Mouse (Mus musculus) embryo, embryonic 11.5 days (tissue): Measurements from ENCODE around the gene Filip1l.

Experiments
- DNase-seq: peaks from one replicate; pipeline ENCODE4 v3.0.0-alpha.2; 2012; ENCODE audit warnings: low read depth, low spot score

The Filip1l gene

DNA sequence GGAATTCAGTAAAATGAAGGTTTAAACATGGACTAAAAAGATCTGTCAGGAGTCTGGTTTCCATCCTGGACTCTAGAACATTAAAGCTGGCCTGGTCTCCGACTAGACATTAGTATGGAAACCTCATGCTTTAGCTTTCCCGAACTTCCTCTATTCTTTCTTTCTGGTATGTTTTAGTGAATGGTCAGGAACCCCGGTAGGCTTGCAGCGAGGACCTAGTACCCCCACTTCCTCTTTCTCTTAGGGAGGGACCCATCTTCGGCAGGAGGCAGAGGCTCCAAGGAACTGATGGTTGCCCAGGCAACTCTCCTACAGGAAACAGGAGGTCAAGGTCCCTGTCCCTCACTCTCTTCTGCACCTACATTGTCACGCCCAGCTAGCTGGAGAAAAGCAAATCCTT is 43.4 kb downstream of the Filip1l start:
- no peak for DNase-seq

DNA sequence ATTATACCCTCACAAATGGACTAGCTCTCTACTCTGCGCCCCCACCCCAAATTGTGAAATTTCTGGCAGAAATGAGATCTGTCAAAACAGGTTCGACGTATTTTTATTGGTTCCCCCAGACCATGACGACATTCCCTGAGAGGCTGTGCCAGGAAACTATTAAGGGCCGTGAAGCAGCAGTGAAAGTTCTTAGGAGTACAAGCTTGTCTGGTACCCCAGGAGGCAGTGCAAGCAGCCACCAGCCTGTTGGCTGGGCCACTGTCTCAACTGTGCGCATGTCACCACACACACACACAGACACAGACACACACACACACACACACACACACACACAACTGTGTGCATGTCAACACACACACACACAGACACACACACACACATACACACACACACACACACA is 45.0 kb downstream of the Filip1l start:
- no peak for DNase-seq

DNA sequence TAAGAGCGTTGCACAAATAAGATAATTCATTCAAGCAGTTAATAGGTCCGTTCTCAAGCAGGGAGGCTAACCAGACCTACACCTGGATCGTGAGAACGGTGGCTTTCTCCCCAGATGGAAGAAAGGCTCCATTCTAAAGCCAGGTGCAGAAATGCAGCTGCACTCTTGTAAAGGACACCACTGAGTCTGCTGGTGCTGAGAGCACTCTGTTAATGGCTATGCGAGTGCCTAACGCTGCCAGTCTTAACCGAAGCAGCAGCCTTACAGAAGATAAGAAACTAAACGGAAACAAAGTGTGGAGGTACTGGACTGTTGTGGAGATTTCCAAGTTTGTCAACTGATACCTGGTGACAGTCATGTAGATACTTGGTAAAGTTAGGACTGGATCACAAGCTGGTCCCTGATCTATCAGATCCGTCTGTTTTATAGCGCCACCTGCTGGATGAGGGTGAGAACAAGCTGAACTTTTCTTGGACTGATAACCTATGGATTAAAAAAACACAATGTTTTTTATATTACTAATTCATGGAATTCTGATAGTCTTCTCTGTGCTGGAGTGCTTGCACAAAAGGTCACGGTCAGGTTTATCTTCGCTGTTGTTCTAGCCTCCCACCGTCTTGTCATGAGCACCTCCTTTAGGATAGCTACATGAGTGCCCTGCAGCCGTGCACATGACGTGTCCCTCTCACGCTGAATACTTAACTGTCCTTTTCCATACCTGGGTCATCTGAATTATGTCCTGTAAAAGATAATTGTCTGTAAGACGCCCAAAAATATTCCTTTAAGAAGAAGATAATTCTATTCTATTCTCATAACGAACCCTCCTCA is 45.7 kb downstream of the Filip1l start:
- peak; percentile 57 for DNase-seq

DNA sequence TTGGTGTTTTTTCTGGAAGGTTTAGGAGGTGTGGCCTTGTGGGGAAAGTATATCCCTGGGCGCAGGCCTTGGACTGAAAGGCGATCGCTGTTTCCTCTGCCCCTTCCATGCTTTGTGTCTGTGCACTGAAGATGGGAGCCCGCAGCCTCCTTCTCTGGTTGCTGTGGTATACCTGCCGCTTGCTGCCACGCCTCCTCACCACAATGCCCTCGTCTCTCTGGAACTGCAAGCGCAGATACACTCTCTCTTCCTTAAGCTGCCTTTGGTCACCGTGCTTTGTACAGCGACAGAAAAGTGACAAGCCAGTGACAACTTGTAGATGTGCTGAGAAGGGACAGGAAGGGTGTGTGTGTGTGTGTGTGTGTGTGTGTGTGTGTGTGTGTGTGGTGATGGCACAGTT is 46.7 kb downstream of the Filip1l start:
- DNase-seq = no peak

DNA sequence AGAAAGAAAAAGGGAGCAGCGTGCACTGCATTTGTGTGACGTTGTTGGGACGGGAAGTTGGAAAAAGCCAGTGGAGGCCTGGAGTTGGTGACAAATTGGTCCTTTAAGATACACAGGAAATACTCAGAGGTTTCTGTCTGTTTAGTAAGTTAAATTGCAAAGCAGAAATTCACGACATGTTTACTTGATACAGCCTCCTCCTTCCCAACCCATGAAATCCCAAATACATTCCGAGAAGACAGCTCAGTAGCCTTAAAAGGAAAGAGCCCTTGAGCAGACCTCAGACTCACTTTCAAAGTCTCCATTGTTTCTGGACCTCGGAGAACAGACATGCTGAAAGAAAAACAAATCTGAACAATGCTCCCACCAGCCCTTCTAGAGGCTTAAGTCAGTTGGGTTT is 48.8 kb downstream of the Filip1l start:
- DNase-seq = no peak

DNA sequence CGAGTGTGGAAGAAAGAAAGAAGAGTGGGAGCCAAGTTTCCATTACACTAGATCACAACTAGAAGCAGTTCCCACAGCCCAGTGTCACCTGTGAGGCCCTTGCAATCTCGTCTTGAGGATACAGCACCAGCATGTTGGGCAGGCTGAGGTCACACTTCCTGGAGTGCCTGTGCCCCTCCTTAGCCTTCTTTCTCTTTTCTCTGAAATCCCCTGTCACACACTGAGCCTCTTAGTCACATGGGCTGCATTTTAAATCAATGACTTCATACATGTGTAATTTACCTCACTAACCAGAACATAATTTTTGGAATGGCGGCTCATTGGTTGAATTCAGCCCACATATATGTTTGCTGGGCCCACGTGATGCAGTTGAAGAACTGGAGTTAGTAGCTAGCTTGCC is 50.0 kb downstream of the Filip1l start:
- no peak for DNase-seq

DNA sequence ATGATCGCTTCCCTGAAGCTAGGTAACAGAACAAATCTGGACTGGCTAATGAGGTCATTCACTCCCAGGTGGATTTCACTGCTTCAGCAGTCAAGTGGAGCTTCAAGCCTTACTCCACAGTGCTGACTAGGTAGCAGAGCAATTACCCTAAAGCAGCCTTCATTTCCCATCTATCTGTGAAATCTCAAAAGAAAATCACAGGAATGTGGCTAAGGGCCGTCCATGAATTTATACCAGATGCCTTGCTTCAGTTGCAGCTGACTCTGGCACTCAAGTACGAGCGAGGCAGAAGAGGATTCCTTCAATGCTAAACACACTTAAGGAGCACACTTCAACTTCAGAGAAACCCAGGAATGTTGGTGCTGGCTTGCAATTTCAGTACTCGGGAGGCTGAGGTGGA is 50.9 kb downstream of the Filip1l start:
- no peak for DNase-seq

DNA sequence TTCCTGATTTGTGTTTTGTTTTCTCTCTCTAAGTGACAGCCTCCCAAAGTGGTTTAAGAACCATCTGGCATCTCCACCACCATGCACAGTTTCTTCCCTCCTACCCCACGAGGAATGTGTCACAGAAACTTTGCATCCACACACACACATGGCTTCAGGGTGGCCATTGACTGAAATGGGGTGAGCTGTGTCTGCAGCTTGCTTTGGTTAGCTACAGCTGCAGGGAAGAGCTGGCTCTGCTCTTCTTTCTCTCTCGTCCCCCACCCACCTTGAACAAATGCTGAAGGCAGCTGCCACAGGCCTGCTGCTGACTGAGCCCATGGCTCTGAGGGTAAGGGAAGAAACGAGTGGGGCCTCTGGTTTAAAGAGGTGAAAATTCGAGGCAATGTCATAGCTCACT is 59.9 kb downstream of the Filip1l start:
- no peak for DNase-seq

DNA sequence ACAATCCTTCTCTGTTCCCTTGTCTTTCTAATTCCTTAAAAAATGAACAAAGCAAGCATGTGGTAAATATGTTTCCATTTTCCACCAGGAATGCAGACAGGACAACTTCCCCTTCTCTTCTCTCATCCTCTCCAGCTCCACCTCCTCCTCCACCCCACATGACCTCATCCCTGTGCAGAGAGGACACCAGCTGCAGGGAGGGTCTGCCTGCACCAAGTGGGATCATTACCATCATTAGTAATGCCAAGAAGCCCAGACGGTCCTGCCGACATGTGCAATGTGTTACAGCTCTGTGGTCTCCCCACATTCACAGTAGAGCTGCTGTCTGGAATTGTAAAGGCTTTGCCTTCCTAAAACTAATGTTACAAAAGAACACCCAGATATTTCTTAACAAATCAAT is 63.2 kb downstream of the Filip1l start:
- no peak for DNase-seq

DNA sequence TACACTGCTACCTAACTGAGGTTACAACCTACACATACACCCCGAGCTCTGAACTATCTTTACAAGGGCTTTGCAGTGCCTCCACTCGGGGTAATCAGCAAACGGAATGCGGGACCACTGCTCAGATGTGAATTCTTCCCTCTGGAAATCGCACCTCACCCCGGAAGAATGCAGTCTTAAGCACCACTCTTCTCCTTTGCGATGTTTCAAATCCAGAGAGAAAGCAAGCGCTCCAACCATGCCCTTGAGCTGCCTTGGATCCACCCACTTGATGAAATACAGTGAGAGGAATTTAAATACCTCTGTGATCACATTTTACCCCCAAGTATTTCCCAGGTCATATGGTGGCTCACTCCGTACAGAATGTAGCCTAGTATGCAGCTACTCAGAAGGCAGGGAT is 64.1 kb downstream of the Filip1l start:
- no peak for DNase-seq

DNA sequence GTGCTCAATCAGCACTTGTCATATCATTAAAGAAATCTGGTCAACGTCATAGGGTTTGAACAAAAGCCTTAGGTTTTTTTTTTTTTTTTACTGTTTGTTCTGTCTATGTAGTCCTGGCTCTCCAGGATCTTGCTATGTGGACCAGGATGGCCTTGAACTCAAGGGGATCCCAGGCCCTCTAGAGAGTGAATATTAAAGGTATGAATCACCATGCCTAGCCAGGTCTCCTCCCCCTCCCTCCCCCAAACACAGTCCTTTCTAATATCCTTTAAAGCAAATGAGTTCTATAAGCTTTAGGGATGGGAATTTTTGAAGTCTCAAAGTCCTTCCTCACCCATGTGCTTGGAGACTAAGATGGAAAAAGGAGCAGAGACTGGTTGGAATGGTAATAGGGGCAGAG is 65.1 kb downstream of the Filip1l start:
- no peak for DNase-seq

DNA sequence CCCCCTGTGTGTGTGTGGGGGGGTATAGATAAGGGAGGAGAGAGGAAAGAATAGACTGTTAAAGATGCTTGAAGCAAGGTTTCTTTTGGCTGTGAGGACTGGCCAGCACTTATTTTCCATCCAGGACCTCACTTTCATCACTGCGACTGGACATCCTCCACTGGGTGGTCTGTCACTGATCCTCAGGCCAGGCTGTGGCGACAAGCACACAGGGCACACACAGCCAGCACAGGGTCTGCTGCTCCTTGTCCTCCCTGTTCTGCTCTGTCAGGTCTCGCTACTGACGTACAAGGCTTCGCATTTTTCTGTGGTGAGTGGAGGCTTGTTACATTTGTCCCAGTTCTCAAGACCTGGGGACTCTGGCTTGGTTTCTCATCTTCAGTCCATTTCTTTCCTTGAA is 66.4 kb downstream of the Filip1l start:
- no peak for DNase-seq

DNA sequence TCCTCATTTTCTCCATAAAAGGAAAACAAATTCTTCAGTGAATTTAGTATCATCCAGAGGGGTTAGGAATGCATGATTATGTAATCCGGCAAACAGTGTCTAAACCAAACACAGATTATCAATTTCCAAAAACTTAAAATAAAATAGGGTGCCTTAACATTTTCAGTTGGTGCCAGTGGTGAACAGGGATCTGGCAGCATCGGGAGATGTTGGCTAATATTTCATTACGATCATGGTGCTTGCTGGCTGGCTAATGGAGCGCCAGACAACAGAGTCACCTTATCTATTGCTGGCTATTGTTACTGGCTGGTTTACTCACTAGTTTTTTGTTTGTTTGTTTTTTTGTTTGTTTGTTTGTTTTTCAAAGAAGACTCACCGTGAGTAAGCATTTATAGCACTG is 67.0 kb downstream of the Filip1l start:
- DNase-seq = no peak

DNA sequence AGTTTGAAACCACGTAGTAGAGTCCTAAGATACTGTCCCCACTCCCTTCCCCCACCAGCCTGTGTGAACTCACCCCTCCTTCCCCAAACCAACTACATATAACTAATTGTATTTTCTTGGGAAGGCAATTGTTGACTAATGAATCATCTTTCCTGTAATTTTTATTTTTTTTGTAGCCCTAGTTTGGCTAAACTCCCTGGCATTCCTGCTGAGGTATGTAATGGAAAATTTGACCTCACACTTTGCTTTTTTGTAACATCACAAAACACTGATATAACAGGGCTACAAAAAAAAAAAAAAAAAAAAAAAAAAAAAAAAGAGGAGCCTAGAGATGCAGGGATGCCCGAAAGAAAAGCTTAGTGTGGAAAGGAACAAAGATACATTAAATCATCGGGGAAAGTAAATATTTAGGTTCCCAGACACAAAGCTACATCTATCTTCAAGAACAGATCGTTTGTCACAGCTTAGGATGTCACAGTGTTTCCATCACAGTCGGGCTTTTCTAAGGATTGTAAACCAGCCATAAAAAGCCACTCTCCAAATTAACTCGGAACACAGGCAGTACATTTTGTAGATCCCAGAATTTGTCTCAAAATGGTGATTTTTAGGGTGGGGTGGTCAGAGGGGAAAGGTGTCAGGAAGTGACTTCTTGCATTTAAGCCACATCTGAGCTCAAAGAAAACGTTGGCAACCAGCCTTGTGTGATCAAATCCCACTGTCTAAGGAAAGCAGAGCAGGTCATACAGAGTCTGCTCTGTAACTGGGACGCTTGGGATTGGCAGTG is 68.1 kb downstream of the Filip1l start:
- DNase-seq = no peak

DNA sequence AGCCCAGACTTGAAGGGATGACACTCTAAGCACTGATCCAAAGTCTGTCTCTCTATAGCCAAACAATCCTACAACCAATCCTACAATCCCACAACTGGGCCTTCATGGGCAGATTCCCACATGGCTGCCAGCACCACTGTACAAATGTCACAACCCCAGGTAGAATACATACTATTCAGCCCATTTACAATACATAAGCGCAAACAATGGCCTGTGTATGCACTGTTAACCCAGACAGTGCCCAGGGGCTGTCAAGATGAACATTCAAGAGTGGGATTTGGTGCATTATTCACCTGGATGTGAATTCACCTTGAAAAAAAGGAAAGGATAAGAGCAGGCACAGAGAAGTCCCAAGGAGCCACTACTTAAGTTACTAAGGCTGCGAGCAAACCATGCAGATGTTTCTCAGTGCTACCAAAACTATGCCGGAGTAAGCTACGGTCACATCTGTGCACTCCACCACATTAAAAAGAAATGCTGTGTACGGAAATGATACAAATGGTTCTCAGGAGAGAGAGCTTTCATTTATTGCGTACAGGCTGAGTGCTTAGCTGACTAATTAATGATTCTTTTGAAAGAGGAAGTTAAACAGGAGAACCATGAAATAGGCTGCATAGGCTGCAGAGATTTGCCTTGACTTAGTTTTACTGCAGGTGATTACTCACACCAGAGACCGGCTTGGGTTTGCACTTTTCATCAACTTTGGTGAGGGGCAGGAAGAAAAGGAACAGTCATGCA is 69.0 kb downstream of the Filip1l start:
- DNase-seq = no peak

DNA sequence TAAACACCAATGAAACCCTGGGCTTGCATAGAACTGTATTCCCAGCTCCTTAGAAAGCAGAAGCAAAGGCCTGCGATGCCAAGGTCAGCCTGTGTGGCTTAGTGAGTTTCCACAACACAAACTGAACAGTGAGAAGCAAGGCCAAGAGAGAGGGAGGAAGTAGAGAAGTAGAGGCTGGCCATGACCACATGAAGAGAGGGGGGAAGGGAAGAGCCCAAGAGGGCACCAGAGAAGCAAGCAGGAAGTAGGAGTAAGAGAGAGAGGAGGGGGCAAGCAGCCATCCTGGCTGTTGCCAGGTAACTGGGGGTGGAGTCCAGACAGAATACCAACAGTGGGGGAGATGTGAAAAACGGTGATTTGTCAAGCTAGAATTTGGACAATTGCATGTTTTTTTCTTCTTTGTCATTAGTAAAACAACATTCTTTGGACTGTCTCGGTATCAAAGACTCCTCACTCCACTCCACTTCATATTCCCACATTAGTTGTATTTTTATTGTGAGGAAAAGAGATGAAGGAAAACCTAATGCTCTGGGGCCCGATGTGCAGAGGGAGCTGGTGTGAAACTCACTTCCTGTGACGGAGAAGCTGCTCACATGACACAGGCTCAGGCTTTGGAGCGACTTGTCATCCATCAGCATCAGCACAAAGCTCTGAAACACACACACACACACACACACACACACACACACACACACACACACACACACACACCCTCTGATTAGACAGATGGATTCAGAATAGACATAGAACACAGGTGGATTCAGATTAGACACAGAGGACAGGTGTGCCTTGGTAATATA is 70.3 kb downstream of the Filip1l start:
- no peak for DNase-seq

DNA sequence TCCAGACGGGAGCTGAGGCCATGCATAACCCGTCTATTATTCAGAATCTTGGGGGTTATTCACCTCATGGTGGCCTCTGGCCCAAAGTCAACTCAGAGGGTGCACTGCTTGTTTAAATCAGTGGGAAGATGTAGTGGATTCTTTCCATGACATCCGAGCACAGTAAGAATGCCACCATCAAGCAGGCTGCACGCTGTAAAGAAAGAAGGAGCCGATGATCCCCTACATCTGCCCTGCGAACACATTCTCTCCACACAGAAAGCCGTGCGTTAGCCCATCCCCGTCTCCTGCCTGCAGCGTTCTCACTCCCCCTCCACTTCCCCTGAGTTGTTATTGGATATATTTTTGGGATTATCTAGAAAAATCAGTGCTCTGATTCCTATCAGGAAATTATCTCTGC is 73.8 kb downstream of the Filip1l start:
- no peak for DNase-seq

DNA sequence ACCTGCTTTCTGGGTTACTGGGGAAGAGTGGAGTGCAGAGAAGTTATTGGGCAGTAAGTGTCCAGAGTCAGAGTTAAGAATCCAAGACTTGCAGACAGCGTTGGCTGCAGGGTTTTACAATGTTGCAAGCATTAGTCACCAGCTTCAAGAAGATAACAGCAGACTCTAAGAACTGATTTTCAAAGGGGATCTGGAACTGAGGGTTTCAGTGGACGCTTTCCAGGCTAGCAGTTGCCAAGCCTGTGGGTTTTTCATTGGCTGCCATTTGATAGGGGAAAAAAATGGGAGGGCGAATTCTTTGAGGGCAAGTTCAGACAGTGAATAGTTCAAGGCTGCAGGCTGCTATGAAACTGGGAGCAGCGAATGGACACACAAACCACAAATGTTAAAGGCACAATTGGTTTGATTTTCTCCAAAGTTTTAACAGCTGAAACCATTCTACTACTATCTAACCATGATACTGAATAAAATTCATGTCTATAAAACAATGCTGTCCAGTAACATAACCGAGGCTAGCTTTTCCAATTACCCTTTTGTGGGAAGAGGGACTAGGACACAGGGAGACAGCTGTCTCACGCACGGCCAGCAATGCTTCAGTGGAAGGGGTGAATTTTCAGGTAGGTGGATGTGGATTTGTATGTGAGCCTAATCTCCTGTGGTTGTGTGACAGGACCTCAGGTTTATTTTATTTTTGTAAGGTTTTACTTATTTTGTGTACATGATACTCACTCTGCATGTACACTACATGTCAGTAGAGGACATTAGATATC is 74.8 kb downstream of the Filip1l start:
- no peak for DNase-seq

DNA sequence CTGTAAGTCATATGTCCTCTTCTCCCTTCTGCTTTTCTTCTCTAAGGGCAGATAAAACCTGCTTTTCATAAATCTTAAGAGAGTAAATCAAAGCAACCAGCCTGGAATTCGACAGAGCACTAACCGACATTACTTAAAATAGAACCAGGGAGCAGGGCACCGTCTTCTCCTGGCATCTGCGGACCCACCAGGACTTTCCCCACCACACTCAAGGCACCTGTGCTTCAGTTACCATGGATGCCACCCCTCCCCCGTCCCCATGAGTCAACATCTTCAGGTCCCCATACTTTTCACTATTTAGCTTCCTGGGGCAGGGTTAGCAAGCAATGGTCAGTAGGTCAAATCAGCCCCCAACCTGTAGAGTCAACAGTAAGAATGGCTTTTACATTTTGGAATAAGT is 76.1 kb downstream of the Filip1l start:
- no peak for DNase-seq

DNA sequence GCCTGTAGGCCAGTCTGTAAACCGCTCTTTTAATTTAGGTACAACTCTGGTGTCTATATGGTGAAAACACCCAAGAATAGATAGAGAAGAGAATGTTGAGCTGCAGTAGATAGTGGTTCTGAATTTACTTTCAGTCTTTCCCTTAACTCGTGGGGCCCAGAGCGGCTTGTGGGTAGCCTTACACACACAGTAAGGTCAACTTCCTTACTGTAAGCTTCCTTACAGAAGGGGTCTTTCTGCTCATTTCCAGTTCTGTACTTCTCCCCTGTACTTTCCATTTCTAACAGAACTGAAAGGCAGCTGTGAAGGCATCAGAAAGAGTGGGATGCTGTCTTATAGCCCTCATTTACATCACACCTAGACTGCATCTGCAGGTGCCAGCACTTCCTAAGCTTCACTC is 78.4 kb downstream of the Filip1l start:
- DNase-seq = no peak

DNA sequence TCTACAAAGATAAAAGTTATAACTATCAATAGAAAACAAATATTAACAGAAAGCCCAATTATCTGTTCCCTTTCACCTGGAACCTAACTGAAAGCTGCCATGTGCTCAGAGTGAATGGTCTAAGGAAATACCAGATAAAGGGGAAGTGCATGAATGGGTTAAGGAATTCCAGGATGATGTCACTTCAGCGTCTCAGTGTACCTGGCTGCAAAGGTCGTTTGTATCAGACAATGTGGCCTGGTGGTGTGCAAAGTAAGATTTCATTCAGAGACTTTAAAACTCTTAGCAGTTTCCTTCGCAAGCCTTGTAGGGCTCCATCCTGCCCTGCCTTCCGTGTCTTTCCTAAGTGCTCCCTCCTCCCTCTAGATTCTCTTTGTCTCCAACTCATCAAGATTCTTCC is 80.3 kb downstream of the Filip1l start:
- no peak for DNase-seq
